Mouse (Mus musculus): ENCODE results near the gene Tmem254b.
"Not testable (repeated sequence)": the region's sequence is repeated elsewhere in the genome, so short reads cannot be mapped to it uniquely, and the experiment has no call there.

- TF ChIP-seq CTCF (IDR thresholded peaks at IDR 0.05; ENCODE audit: control insufficient read depth, insufficient read depth, insufficient replicate concordance, low read depth, low read length); POLR2A (IDR thresholded peaks at IDR 0.05; ENCODE audit: control insufficient read depth, low read depth, low read length): not testable (repeated sequence)
These were observed 45.7 kb downstream of the Tmem254b start for GRCm38 (mm10) chr14:26161156-26161555.
